Mouse (Mus musculus): ENCODE measurements around the gene Fem1b. TPM values are rescaled to one million over a fixed set of nuclear protein-coding genes. Genes with fewer than 3 reads are reported as not detected.

Fem1b gene
- total and polyA plus RNA-seq, 3 experiments = 4.9 to 16.7 (median 16.1) TPM

GRCm38 (mm10) chr9:62835705-62836446 is 24.1 kb upstream of the Fem1b start:
- Histone ChIP-seq H3K36me3 (ENCODE audit: control insufficient read depth, insufficient read depth, low read length) (no peaks in the 10 kb centered on the region), H3K9ac (ENCODE audit: low read depth, low read length) (no peak overlapping the region), H3K27ac (no peak overlapping the region), H3K4me1 (ENCODE audit: control insufficient read depth, insufficient read depth, low read length) (peaks cover 2% of the 10 kb centered on the region), H3K79me2 (replicated peaks; ENCODE audit: control insufficient read depth, insufficient read depth, low read length) (no peaks in the 10 kb centered on the region), H3K4me3 (no peak overlapping the region), H3K27me3 (ENCODE audit: control insufficient read depth, insufficient read depth, low read length) (no peaks in the 10 kb centered on the region)
- WGBS = 65% methylated on average over 4 of the region's 4 CpGs
- intact Hi-C loops (cut with DNase I) = no loop called here
- TF ChIP-seq CTCF (IDR thresholded peaks at IDR 0.05) (0 out of 2 replicates have a peak, but pooled peaks have one; percentile 9), EP300 (IDR thresholded peaks at IDR 0.05; ENCODE audit: insufficient read depth, low read depth, low read length) (no peak)
- DNase-seq = no peak

- no peak for DNase-seq
- intact Hi-C loops (cut with DNase I) = no loop called here
- Histone ChIP-seq H3K9ac (ENCODE audit: low read depth, low read length) (no peak overlapping the region), H3K4me3 (no peak overlapping the region), H3K27me3 (ENCODE audit: control insufficient read depth, insufficient read depth, low read length) (no peaks in the 10 kb centered on the region), H3K79me2 (replicated peaks; ENCODE audit: control insufficient read depth, insufficient read depth, low read length) (no peaks in the 10 kb centered on the region), H3K27ac (no peak overlapping the region), H3K4me1 (ENCODE audit: control insufficient read depth, insufficient read depth, low read length) (peaks cover 2% of the 10 kb centered on the region), H3K36me3 (ENCODE audit: control insufficient read depth, insufficient read depth, low read length) (no peaks in the 10 kb centered on the region)
- 71% methylated on average over 5 of the region's 5 CpGs for WGBS
- TF ChIP-seq CTCF (IDR thresholded peaks at IDR 0.05) (no peak), EP300 (IDR thresholded peaks at IDR 0.05; ENCODE audit: insufficient read depth, low read depth, low read length) (no peak), POLR2A (IDR thresholded peaks at IDR 0.05; ENCODE audit: insufficient read depth, low read depth, low read length) (no peak)
These were observed 23.2 kb upstream of the Fem1b start for GRCm38 (mm10) chr9:62834906-62835305.

GRCm38 (mm10) chr9:62829877-62830276 is 18.1 kb upstream of the Fem1b start:
- Histone ChIP-seq H3K79me2 (replicated peaks; ENCODE audit: control insufficient read depth, insufficient read depth, low read length) (no peaks in the 10 kb centered on the region), H3K9ac (ENCODE audit: low read depth, low read length) (no peak overlapping the region), H3K27me3 (ENCODE audit: control insufficient read depth, insufficient read depth, low read length) (no peaks in the 10 kb centered on the region), H3K4me1 (ENCODE audit: control insufficient read depth, insufficient read depth, low read length) (peaks cover 3% of the 10 kb centered on the region), H3K36me3 (ENCODE audit: control insufficient read depth, insufficient read depth, low read length) (no peaks in the 10 kb centered on the region), H3K4me3 (no peak overlapping the region), H3K27ac (no peak overlapping the region)
- no peak for TF ChIP-seq CTCF (IDR thresholded peaks at IDR 0.05)
- no peak for TF ChIP-seq POLR2A (IDR thresholded peaks at IDR 0.05; ENCODE audit: insufficient read depth, low read depth, low read length)
- TF ChIP-seq EP300 (IDR thresholded peaks at IDR 0.05; ENCODE audit: insufficient read depth, low read depth, low read length) = no peak
- no peak for DNase-seq
- 76% methylated on average over 6 of the region's 6 CpGs for WGBS
- intact Hi-C loops (cut with DNase I) = loop anchor here (5.0 kb wide), 2 partner anchors 48 to 83 kb away; no protein-coding TSS in a partner anchor

- no peak overlapping the region for H3K9ac ChIP-seq (ENCODE audit: low read depth, low read length)
- intact Hi-C loops (cut with DNase I) = loop anchor here (1.0 to 5.0 kb wide), 3 partner anchors 17 to 81 kb away; partner anchors contain the start of gene Fem1b
- H3K36me3 ChIP-seq (ENCODE audit: control insufficient read depth, insufficient read depth, low read length) = no peaks in the 10 kb centered on the region
- under 1% methylated on average over 23 of the region's 23 CpGs for WGBS
- H3K4me3 ChIP-seq = peak overlapping the region; percentile 13
- H3K27me3 ChIP-seq (ENCODE audit: control insufficient read depth, insufficient read depth, low read length) = no peaks in the 10 kb centered on the region
- H3K4me1 ChIP-seq (ENCODE audit: control insufficient read depth, insufficient read depth, low read length) = peaks cover 3% of the 10 kb centered on the region
- peak; percentile 97 for DNase-seq
- TF ChIP-seq CTCF (IDR thresholded peaks at IDR 0.05) = peak; percentile 95
- 0 out of 2 replicates have a peak, but pooled peaks have one; percentile 21 for TF ChIP-seq POLR2A (IDR thresholded peaks at IDR 0.05; ENCODE audit: insufficient read depth, low read depth, low read length)
- peak; percentile 96 for TF ChIP-seq EP300 (IDR thresholded peaks at IDR 0.05; ENCODE audit: insufficient read depth, low read depth, low read length)
- peak overlapping the region; percentile 28 for H3K27ac ChIP-seq
- H3K79me2 ChIP-seq (replicated peaks; ENCODE audit: control insufficient read depth, insufficient read depth, low read length) = no peaks in the 10 kb centered on the region
These were observed 16.9 kb upstream of the Fem1b start for GRCm38 (mm10) chr9:62828662-62829086.

GRCm38 (mm10) chr9:62827939-62828652 is 16.4 kb upstream of the Fem1b start:
- Histone ChIP-seq H3K4me3 (peak overlapping the region; percentile 13), H3K79me2 (replicated peaks; ENCODE audit: control insufficient read depth, insufficient read depth, low read length) (no peaks in the 10 kb centered on the region), H3K4me1 (ENCODE audit: control insufficient read depth, insufficient read depth, low read length) (peaks cover 3% of the 10 kb centered on the region), H3K9ac (ENCODE audit: low read depth, low read length) (no peak overlapping the region), H3K27me3 (ENCODE audit: control insufficient read depth, insufficient read depth, low read length) (no peaks in the 10 kb centered on the region), H3K36me3 (ENCODE audit: control insufficient read depth, insufficient read depth, low read length) (no peaks in the 10 kb centered on the region), H3K27ac (peak overlapping the region; percentile 8; the same call in 1 of the 2 replicates)
- TF ChIP-seq CTCF (IDR thresholded peaks at IDR 0.05) (peak; percentile 78), POLR2A (IDR thresholded peaks at IDR 0.05; ENCODE audit: insufficient read depth, low read depth, low read length) (no peak)
- intact Hi-C loops (cut with DNase I) = loop anchor here (1.0 to 5.0 kb wide), 3 partner anchors 17 to 81 kb away; partner anchors contain the start of gene Fem1b
- no peak for DNase-seq
- WGBS = 6% methylated on average over 24 of the region's 24 CpGs

Data from heart, adult 2 months (tissue).